Mouse (Mus musculus) lung, embryonic 16.5 days (tissue): ENCODE results near the gene Matn4. TPM values are rescaled to one million over a fixed set of nuclear protein-coding genes. Genes with fewer than 3 reads are reported as not detected.

ENCODE experiments used
- ATAC-seq: fragments of 200-750 bp; cut with Nextera tagmentation; 2 replicates; pipeline ENCODE4 v1.8.0; 2017; ENCODE audit warnings: low read depth, mild to moderate bottlenecking, moderate library complexity
- H3K27ac ChIP-seq: fragments of 300-500 bp; sonication (generic); 2 replicates; pipeline ENCODE4 v1.5.1; 2014; ENCODE audit warnings: mild to moderate bottlenecking, control low read depth, low read length
- H3K27me3 ChIP-seq: fragments of 300-500 bp; sonication (generic); 2 replicates; pipeline ENCODE4 v1.6.1; 2014; ENCODE audit warnings: low read depth, low read length, mixed read lengths; ENCODE audit not compliant: control insufficient read depth, insufficient read depth
- H3K36me3 ChIP-seq: fragments of 300-500 bp; sonication (generic); 2 replicates; pipeline ENCODE4 v1.6.1; 2014; ENCODE audit warnings: low read length; ENCODE audit not compliant: control insufficient read depth, insufficient read depth
- H3K4me1 ChIP-seq: fragments of 300-500 bp; sonication (generic); replicated peaks from 2 replicates; pipeline ENCODE4 v1.6.1; 2014; ENCODE audit warnings: low read length, mixed read lengths; ENCODE audit not compliant: control insufficient read depth, insufficient read depth
- H3K4me2 ChIP-seq: fragments of 300-500 bp; sonication (generic); 2 replicates; pipeline ENCODE4 v1.6.1; 2014; ENCODE audit warnings: low read depth, low read length, control low read depth
- H3K4me3 ChIP-seq: fragments of 300-500 bp; sonication (generic); 2 replicates; pipeline ENCODE4 v1.5.1; 2014; ENCODE audit warnings: mild to moderate bottlenecking, low read length, control low read depth
- H3K9ac ChIP-seq: fragments of 300-500 bp; sonication (generic); 2 replicates; pipeline ENCODE4 v1.6.1; 2014; ENCODE audit warnings: low read length, control low read depth
- H3K9me3 ChIP-seq: fragments of 300-500 bp; sonication (generic); 2 replicates; pipeline ENCODE4 v1.6.1; 2016; ENCODE audit warnings: low read length; ENCODE audit not compliant: control insufficient read depth
- WGBS: fragments of 180-500 bp; shearing (Covaris S2); extraction: QIAGEN DNeasy Blood & Tissue Kit; methylation state at CpG from one replicate; pipeline ENCODE4 v1.1.7; 2014; 5-methylcytosine and 5-hydroxymethylcytosine counted together
- polyA plus RNA-seq: library from polyadenylated mRNA; unstranded; fragments of >200 nt; fragmentation: Nextera tagmentation; extraction: Ambion mirVana; gene quantifications from 2 replicates; pipeline ENCODE4 v1.2.1, GENCODE M21; 2015

Gene Matn4
- polyA plus RNA-seq, 1 experiment from 2014 or later = 46.8 TPM

- Histone ChIP-seq H3K4me1 (peaks cover 5% of the 10 kb centered on the region; the same call in 1 of the 2 replicates), H3K4me3 (no peak overlapping the region), H3K27me3 (no peaks in the 10 kb centered on the region), H3K27ac (no peak overlapping the region), H3K4me2 (no peak overlapping the region), H3K9me3 (no peaks in the 10 kb centered on the region), H3K36me3 (peaks cover 15% of the 10 kb centered on the region), H3K9ac (no peak overlapping the region)
- ATAC-seq = no peak
- WGBS = 77% methylated on average over 15 of the region's 15 CpGs
These were observed 17.9 kb upstream of the Matn4 start for GRCm38 (mm10) chr2:164422675-164423393.

- H3K27ac ChIP-seq = no peak overlapping the region; the same call in 1 of the 2 replicates
- 81% methylated on average over 8 of the region's 8 CpGs for WGBS
- no peaks in the 10 kb centered on the region for H3K27me3 ChIP-seq
- H3K36me3 ChIP-seq = peaks cover 15% of the 10 kb centered on the region
- peaks cover 5% of the 10 kb centered on the region; the same call in 1 of the 2 replicates for H3K4me1 ChIP-seq
- no peak for ATAC-seq
- no peaks in the 10 kb centered on the region for H3K9me3 ChIP-seq
- no peak overlapping the region for H3K4me3 ChIP-seq
- no peak overlapping the region for H3K4me2 ChIP-seq
- no peak overlapping the region for H3K9ac ChIP-seq
These were observed 17.0 kb upstream of the Matn4 start for GRCm38 (mm10) chr2:164421979-164422378.

- H3K27ac ChIP-seq = no peak overlapping the region
- no peak overlapping the region for H3K4me3 ChIP-seq
- H3K27me3 ChIP-seq = no peaks in the 10 kb centered on the region
- H3K36me3 ChIP-seq = peaks cover 12% of the 10 kb centered on the region
- H3K4me2 ChIP-seq = no peak overlapping the region
- peaks cover 5% of the 10 kb centered on the region; the same call in 1 of the 2 replicates for H3K4me1 ChIP-seq
- no peaks in the 10 kb centered on the region for H3K9me3 ChIP-seq
- no peak for ATAC-seq
- WGBS = 83% methylated on average over 7 of the region's 7 CpGs
- no peak overlapping the region for H3K9ac ChIP-seq
These were observed 16.3 kb upstream of the Matn4 start for GRCm38 (mm10) chr2:164421306-164421705.

- Histone ChIP-seq H3K9me3 (no peaks in the 10 kb centered on the region), H3K27ac (no peak overlapping the region), H3K9ac (no peak overlapping the region), H3K4me3 (no peak overlapping the region), H3K4me2 (no peak overlapping the region), H3K4me1 (peaks cover 6% of the 10 kb centered on the region; the same call in 1 of the 2 replicates), H3K36me3 (peaks cover 9% of the 10 kb centered on the region), H3K27me3 (no peaks in the 10 kb centered on the region)
- 9% methylated on average over 3 of the region's 3 CpGs for WGBS
- no peak for ATAC-seq
These were observed 14.5 kb upstream of the Matn4 start for GRCm38 (mm10) chr2:164419489-164419888.

- H3K4me2 ChIP-seq = no peak overlapping the region
- H3K9ac ChIP-seq = no peak overlapping the region
- no peaks in the 10 kb centered on the region for H3K27me3 ChIP-seq
- H3K27ac ChIP-seq = no peak overlapping the region
- H3K36me3 ChIP-seq = no peaks in the 10 kb centered on the region
- H3K4me3 ChIP-seq = no peak overlapping the region
- peaks cover 8% of the 10 kb centered on the region; the same call in 1 of the 2 replicates for H3K4me1 ChIP-seq
- 39% methylated on average over 3 of the region's 3 CpGs for WGBS
- ATAC-seq = no peak
- no peaks in the 10 kb centered on the region for H3K9me3 ChIP-seq
These were observed 13.4 kb upstream of the Matn4 start for GRCm38 (mm10) chr2:164418308-164418875.

- Histone ChIP-seq H3K4me3 (no peak overlapping the region), H3K9me3 (no peaks in the 10 kb centered on the region), H3K9ac (no peak overlapping the region), H3K4me1 (peaks cover 8% of the 10 kb centered on the region; the same call in 1 of the 2 replicates), H3K27me3 (no peaks in the 10 kb centered on the region), H3K27ac (no peak overlapping the region), H3K4me2 (no peak overlapping the region), H3K36me3 (no peaks in the 10 kb centered on the region)
- WGBS = 0% methylated on average over 2 of the region's 2 CpGs
- no peak for ATAC-seq
These were observed 12.2 kb upstream of the Matn4 start for GRCm38 (mm10) chr2:164417198-164417597.

GRCm38 (mm10) chr2:164414581-164414980 lies 9.6 kb upstream of the Matn4 start:
- 0 out of 2 replicates have a peak overlapping the region, but pooled peaks have one; percentile 5 for H3K4me3 ChIP-seq
- 55% methylated on average over 10 of the region's 10 CpGs for WGBS

GRCm38 (mm10) chr2:164414167-164414566 lies 9.2 kb upstream of the Matn4 start:
- Histone ChIP-seq H3K27me3 (no peaks in the 10 kb centered on the region), H3K36me3 (no peaks in the 10 kb centered on the region), H3K4me1 (peaks cover 8% of the 10 kb centered on the region; the same call in 1 of the 2 replicates), H3K4me2 (peak overlapping the region; percentile 40), H3K4me3 (0 out of 2 replicates have a peak overlapping the region, but pooled peaks have one; percentile 5), H3K9me3 (no peaks in the 10 kb centered on the region), H3K9ac (peak overlapping the region; percentile 50; the same call in 1 of the 2 replicates), H3K27ac (no peak overlapping the region)
- WGBS = 15% methylated on average over 28 of the region's 28 CpGs
- ATAC-seq = peak; percentile 53

More at GRCm38 (mm10) chr2:164414581-164414980, 9.6 kb upstream of the Matn4 start:
- Histone ChIP-seq H3K4me1 (peaks cover 8% of the 10 kb centered on the region; the same call in 1 of the 2 replicates), H3K9ac (peak overlapping the region; percentile 50; the same call in 1 of the 2 replicates), H3K4me2 (peak overlapping the region; percentile 40), H3K36me3 (no peaks in the 10 kb centered on the region), H3K27ac (no peak overlapping the region), H3K27me3 (no peaks in the 10 kb centered on the region), H3K9me3 (no peaks in the 10 kb centered on the region)
- no peak for ATAC-seq

GRCm38 (mm10) chr2:164407708-164408107 lies 2.7 kb upstream of the Matn4 start:
- H3K36me3 ChIP-seq = no peaks in the 10 kb centered on the region
- H3K9ac ChIP-seq = no peak overlapping the region
- under 1% methylated on average over 22 of the region's 22 CpGs for WGBS
- no peak; the same call in 1 of the 2 replicates for ATAC-seq
- H3K9me3 ChIP-seq = no peaks in the 10 kb centered on the region
- no peak overlapping the region for H3K27ac ChIP-seq
- peak overlapping the region; percentile 42 for H3K4me2 ChIP-seq
- no peak overlapping the region for H3K4me3 ChIP-seq
- H3K27me3 ChIP-seq = peaks cover 19% of the 10 kb centered on the region; the same call in 1 of the 2 replicates
- peaks cover 14% of the 10 kb centered on the region for H3K4me1 ChIP-seq
